40 mouse cellular contexts compared by ENCODE assay signal in the genomic region with DNA sequence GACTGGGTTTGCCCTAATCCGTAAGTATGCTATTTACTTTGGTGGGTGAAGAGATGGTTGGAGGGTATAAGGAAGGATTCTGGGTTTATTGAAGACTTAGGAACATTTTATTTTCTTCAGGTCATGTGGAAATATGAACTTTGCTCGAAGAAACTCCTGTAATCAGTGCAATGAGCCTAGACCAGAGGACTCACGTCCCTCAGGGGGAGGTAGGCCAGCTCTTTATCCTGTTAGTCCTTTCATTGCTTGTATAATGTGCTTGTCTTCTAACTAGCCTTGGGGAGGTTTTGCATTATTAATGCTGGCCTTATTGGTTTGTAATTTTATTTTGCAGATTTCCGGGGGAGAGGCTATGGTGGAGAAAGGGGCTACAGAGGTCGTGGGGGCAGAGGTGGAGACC. TPM values are rescaled to one million over a fixed set of nuclear protein-coding genes. Genes with fewer than 3 reads are reported as not detected.
"Had no signal": no experiment of that assay in that cellular context is flagged by ENCODE, and none has a peak within 500 bp of the region (broad histone marks: within the 10 kb centered on the region; RNA-seq: fewer than 3 reads in every experiment).

No protein-coding gene starts in this region.

- H3K4me2 ChIP-seq: heart, embryonic 12.5 days; hindbrain, embryonic 12.5 days; hindbrain, embryonic 14.5 days; kidney, embryonic 15.5 days; limb, embryonic 13.5 days; limb, embryonic 15.5 days; liver, embryonic 12.5 days had no signal

- DNase-seq: gastrocnemius, adult 2 months; gastrocnemius, postnatal 10 days; gastrocnemius, postnatal 25 days; heart, postnatal 10 days; heart, postnatal 4 days; kidney, adult 11 months; kidney, adult 2 months; kidney, adult 9 months; kidney, postnatal 14 days; kidney, postnatal 36 days; layer of hippocampus, adult 9-11 months; layer of hippocampus, postnatal 36 days; left cerebral cortex, postnatal 4 days had no signal

- H3K9ac ChIP-seq: heart, embryonic 12.5 days; hindbrain, embryonic 12.5 days; hindbrain, embryonic 14.5 days; kidney, embryonic 15.5 days; limb, embryonic 13.5 days; limb, embryonic 15.5 days; liver, embryonic 12.5 days; liver, embryonic 14.5 days had no signal

- H3K4me3 ChIP-seq: gastrocnemius, adult 2 months; heart, embryonic 10.5 days; heart, embryonic 12.5 days; hindbrain, embryonic 10.5 days; hindbrain, embryonic 12.5 days; kidney, embryonic 15.5 days; limb, embryonic 13.5 days; limb, embryonic 15.5 days; liver, embryonic 12.5 days had no signal

- H3K4me1 ChIP-seq: heart, embryonic 10.5 days; heart, embryonic 12.5 days; hindbrain, embryonic 10.5 days; hindbrain, embryonic 12.5 days; kidney, embryonic 15.5 days; limb, embryonic 13.5 days; limb, embryonic 15.5 days; liver, embryonic 12.5 days had no signal

- H3K9me3 ChIP-seq: heart, embryonic 10.5 days; heart, embryonic 12.5 days; hindbrain, embryonic 10.5 days; hindbrain, embryonic 12.5 days; kidney, embryonic 15.5 days; limb, embryonic 13.5 days; limb, embryonic 15.5 days; liver, embryonic 12.5 days had no signal

- H3K27ac ChIP-seq: gastrocnemius, adult 2 months; heart, embryonic 10.5 days; hindbrain, embryonic 10.5 days; hindbrain, embryonic 12.5 days; hindbrain, embryonic 14.5 days; kidney, embryonic 15.5 days; kidney, postnatal 0 days; limb, embryonic 13.5 days; limb, embryonic 15.5 days; liver, embryonic 12.5 days; liver, embryonic 14.5 days had no signal

- H3K27me3 ChIP-seq: heart, embryonic 12.5 days; hindbrain, embryonic 12.5 days; kidney, embryonic 15.5 days; limb, embryonic 13.5 days; limb, embryonic 15.5 days; liver, embryonic 12.5 days had no signal

- ATAC-seq: hindbrain, embryonic 16.5 days; inflammation-experienced regulatory T-cells, adult 6 months; liver, embryonic 12.5 days had no signal

RNA-seq across cellular contexts. Expression of a gene that starts 17.7 kb away (rescaled TPM):
- total RNA-seq: gastrocnemius, adult 2 months; gastrocnemius, postnatal 10 days; gastrocnemius, postnatal 25 days; gastrocnemius, postnatal 4 days; granulocyte monocyte progenitor cell, adult 5-6 weeks; heart, adult 8-10 months; heart, postnatal 10 days; heart, postnatal 25 days; heart, postnatal 4 days; layer of hippocampus, adult 18-20 months; layer of hippocampus, adult 8-10 months; layer of hippocampus, postnatal 14 days; layer of hippocampus, postnatal 36 days; left cerebral cortex, adult 18-20 months; left cerebral cortex, adult 8-10 months; left cerebral cortex, postnatal 10 days; left cerebral cortex, postnatal 25 days; left cerebral cortex, postnatal 4 days; liver, adult 2 months had no signal
- polyA plus RNA-seq: frontal cortex, adult 2 months; heart, embryonic 10.5 days; heart, embryonic 12.5 days; heart, embryonic 14.5 days; hindbrain, embryonic 12.5 days; hindbrain, embryonic 14.5 days; hindbrain, embryonic 16.5 days; kidney, embryonic 15.5 days; kidney, postnatal 0 days; limb, embryonic 13.5 days; limb, embryonic 15.5 days; liver, adult 2 months; liver, embryonic 12.5 days; liver, embryonic 14.5 days had no signal

RNA-seq across cellular contexts. Expression of a gene that starts 26.0 kb away (rescaled TPM):
- total RNA-seq: gastrocnemius, adult 2 months; gastrocnemius, postnatal 10 days; gastrocnemius, postnatal 25 days; gastrocnemius, postnatal 4 days; heart, postnatal 10 days; heart, postnatal 25 days; heart, postnatal 4 days; layer of hippocampus, adult 18-20 months; layer of hippocampus, postnatal 14 days; layer of hippocampus, postnatal 36 days; left cerebral cortex, adult 18-20 months; left cerebral cortex, postnatal 10 days; left cerebral cortex, postnatal 25 days; left cerebral cortex, postnatal 4 days had no signal
- polyA plus RNA-seq: heart, embryonic 10.5 days; heart, embryonic 12.5 days; hindbrain, embryonic 10.5 days; hindbrain, embryonic 12.5 days; hindbrain, embryonic 14.5 days; kidney, embryonic 15.5 days had no signal

RNA-seq across cellular contexts. Expression of a gene that starts 41.4 kb away (rescaled TPM):
- polyA plus RNA-seq: inflammation-experienced regulatory T-cells, adult 6 months had no signal
